Mouse (Mus musculus) ZHBTc4 (cell line): ENCODE results near the gene Mydgf.

Experiments
- DNase-seq: peaks from one replicate; pipeline ENCODE4 v3.0.0-alpha.2; 2011; ENCODE audit warnings: low read depth, low spot score

Gene Mydgf

DNA sequence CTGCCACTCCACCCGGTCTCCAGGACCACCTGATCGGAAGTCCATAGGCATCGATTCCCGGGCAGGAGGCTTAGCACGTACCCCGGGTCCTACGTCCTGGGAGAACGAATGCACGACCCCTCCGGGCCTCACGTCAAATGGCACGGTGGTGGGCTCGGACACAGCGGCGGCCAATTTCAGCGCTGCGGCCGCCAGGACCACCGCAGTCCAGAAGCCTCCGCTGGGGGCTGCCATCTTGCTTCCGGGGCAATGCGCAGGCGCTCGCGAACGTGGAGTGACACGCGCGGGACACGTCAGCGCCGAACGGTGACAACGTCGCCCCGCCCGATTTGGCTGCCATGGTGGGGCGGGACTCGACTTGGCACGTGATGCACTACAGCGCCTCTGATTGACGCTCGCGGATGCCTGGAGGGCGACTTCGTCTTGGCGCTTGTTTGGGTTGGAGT is at the start of gene Mydgf:
Mydgf (minus strand) TSS at position 263 of the 446 bp plus-strand sequence.
- DNase-seq, result peak; percentile 98

DNA sequence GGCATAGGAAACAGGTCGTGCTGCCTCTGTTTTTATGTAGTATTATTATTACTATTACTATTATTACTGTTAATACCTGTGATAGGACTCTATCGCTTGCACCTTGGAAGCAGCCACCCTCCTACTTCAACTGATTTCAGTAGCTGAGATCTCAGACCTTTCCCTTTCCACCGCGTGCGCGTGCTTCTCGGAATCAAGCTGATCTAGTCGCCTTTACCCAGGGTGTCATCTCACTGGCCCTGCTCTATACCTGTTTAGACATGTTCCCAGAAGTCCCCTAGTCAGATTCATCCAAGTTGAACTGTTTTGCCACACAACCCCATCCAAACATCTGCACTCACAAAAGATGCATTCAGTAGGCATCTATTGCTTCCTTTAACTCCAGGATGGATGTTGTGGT is 49.7 kb upstream of the Mydgf start:
- DNase-seq, result no peak

DNA sequence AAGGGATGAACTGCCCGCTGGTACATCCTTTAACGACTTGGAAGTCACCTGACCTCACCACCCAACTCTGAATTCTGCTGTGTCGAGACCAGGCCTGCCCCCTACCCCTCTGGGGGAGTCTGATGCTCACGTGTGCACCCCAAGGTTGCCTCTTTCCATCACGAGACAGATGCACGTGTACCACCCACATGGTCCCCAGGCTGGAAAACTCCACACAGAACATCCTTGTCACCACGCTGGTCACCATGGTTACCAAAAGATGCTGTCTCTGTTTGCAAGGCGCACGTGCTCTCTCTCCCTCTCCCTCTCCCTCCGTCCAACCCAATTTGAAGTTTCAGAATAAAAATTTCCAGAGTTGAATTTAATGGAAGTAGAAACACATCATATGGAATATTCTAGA is 46.2 kb upstream of the Mydgf start:
- no peak for DNase-seq

DNA sequence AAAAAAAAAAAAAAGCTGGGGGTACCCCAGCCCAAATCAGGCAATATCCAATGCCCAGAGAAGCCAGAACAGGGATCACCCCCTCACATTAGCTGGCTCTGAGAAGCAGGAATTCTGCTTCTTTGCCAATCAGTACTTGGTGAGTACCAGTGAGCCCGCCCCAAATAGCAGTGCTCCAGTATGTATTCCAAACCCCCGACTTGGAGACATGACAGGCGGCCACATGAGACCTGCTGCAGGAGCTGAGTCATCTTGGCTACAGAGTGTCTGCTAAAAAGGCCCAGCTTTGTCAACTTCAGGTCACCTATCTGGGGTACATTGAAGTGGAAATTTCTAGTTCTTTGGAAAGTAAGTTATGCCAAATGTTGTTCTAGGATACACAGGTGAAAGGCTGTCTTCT is 42.8 kb upstream of the Mydgf start:
- no peak for DNase-seq

DNA sequence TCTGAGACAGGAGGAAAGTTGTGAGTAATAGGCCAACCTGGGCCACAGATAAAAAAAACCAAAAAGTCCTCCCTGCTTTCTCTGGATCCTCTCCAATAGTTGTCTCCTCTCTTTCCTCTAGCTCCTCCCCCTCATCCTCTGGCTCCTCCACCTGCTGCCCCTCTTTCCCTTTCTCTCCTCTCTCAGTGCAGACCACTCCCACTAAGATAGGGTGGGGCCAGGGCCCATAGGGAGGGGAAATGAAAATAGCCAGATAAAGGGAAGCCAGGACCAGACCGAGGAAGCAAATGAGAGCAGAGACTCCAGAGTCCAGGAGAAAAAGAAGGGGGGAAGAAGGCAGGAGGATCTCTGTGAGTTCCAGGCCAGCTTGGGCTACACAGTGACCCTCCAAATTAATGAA is 41.2 kb upstream of the Mydgf start:
- peak; percentile 85 for DNase-seq

DNA sequence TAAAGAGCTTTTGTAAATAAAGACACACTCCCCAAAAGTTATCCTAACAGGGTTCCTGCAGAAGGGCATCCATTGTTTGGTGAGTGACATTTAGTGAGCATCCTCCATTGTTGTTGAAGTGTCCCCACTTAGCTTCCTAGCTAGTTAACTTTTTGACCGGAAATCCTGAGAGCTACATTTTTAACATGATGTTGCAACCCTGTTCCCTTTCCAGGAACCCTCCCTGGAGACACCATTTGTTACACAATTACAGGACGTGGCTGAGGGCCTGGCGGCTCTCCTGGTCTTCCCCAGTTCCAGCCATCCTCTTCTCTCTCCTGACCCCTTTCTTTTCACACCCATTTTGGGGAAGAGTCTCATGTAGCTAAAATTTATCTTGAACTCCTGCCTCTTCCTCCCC is 36.1 kb upstream of the Mydgf start:
- no peak for DNase-seq

DNA sequence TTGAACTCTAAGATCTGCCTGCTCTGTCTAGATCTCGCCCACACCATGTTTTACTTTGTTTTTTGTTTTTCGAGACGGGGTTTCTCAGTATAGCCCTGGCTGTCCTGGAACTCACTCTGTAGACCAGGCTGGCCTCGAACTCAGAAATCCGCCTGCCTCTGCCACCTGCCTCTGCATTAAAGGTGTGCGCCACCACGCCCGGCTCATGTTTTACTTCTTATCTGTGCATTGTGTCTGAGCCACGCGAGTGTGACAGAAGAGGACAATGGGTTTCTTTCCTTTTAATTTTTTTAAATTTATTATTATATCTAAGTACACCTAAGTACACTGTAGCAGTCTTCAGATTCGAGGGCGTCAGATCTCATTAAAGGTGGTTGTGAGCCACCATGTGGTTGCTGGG is 35.5 kb upstream of the Mydgf start:
- DNase-seq, result no peak

DNA sequence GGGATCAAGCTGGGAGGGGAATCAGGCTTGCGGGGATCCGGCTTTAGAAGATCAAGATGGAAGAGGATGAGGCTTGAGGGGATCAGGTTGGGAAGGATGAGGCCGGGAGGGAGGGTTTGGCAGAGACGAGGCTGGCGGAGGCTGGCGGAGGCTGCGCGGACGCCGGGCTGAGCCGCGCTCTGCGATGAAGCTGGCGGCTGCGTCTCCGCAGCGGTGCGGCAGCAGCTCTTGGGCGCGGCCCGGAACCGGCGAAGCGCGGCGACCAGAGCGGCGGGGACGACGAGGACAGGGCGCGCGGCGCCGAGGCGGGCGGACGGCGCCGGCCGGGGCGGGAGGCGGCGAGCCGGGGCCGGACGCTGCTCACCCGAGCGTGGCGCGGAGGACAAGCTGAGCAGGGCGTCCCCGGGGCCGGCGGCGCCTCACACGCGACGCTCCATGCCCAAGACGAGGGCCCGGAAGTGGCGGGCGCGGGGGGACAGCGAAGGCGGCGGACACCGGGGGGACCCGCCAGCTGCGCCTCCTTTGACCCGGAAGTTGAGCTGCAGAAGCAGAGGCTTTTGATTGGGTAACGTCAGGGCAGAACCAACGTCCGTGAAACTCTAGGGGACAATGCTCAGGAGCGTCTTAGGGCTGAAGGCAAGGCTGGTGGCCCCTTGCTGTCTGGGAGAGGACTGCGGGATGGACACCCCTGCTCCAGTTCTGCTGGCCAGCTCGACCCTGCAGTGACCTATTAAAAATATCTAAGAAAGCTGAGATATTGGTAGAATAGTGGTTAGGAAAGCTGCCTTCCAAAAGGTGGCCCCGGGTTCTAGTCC is 34.9 kb upstream of the Mydgf start, which contains the start of gene Dpp9:
Dpp9 (minus strand) TSS at position 529 of the 815 bp plus-strand sequence.
- peak; percentile 95 for DNase-seq

DNA sequence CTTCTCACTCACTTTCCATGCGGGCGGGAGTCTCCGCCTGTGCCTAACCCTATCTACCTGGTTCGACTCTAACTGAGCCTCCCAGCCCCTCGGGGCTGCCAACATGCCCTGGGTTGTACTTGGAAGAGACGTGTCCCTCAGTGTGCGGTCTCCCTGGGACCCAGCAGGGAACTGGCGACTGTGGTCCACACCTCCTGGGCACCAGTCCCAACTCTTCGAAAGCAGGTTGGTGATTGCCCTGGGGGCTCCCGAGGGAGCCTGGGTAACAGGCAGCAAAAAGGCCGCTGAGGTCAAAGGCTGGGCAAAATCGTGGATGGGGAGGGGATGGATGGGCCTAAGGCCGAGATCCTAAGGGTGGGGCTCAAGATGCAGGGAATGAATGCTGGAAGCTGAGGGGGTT is 34.0 kb upstream of the Mydgf start:
- no peak for DNase-seq

DNA sequence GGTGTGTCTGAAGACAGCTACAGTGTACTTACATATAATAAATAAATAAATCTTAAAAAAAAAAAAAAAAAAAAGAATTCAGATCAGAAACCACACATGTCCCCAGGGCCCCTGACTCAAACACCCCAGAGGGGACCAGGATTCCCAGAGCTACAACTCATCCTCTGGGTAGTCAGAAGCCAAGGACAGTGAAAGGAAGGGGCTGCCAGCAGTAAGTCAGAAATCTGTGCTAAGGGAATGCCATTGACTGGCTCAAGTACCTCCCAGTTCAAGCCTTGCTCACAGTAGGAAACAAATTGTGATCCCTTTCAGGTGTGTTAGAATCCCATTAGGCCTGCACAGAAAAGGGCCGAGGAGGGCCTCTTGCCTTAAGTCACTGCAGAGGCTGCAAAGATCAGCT is 30.5 kb upstream of the Mydgf start:
- DNase-seq, result no peak

DNA sequence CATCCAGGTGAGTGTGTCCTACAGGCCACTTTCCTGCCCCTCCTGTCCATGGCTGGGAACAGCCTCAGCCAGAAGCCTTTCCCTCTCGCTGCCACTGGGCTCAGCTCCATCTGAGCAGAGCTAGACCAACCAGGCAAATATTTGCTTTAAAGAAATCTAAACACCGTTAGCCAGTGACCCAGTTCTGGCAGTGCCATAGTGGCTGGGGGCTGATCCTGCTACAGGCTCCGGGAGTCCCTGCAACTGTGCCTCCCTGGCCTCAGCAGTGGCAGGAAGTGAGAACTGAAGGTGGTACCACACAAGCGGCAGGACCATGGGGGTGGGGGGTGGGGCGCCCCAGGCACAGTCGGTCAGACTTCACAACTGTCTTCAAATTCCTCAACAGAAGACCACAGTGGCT is 29.0 kb upstream of the Mydgf start:
- no peak for DNase-seq

DNA sequence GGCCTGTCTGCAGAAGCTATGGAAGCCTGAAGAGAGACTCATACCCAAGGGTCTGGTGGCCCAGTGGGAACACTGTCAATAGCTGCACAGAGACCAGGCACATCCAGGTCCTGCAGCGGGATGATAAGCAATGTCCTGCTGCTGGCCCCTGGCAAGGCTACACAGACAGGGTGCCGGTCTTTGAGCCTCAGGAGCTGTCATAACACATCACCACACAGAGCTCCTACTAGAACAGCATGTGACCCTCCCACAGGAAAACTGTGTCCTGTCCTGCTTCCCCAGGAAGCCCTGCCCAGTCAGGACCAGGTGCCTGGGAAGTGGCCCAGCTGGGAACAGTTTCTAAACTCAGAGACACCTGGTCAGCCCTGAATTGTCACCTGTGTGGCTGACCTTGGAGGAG is 27.4 kb upstream of the Mydgf start:
- DNase-seq, result no peak

DNA sequence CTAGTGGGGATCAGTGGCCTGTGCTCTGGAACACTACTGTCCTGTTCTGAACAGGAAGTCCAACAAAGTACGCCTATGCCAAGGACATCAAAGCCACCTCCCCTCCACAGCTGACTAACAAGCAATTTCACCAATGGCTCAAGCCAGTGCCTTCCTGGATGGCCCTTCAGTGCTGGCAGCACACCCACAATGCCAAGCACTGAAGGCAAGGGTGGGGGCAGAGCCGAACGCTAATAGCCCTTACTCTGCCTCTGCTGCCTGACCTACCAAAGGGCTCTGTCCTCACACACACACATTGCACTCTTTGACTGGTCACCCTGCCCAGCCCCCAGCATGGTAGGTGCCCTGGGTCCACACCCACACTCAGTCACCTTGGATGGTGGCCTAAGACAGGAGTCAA is 25.1 kb upstream of the Mydgf start:
- no peak for DNase-seq

DNA sequence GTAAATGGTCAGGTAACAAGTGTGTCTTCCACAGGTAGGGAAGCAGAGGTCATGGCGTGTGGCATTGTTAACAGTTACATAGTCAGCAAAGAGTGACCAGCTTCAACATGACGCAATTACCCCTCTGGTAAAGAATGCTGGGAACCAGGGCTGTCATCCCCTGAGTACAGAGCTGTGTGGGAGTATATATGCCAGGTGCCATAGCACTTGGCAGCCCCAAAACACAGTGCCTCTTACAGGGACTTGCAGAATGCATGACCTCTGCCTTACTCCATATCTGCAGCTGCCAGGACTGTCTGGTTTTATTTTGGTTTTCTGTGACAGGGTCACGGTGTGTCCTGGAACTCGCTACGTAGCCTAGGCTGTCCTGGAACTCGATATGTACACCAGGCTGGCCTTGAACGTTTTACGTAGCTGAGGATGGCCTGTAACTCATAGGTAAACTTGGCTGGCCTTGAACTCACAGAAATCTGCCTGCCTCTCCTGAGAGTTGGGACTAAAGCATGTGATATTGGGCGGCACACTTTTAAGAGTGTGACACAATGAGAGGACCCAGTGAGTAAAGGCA is 24.3 kb upstream of the Mydgf start:
- DNase-seq, result no peak

DNA sequence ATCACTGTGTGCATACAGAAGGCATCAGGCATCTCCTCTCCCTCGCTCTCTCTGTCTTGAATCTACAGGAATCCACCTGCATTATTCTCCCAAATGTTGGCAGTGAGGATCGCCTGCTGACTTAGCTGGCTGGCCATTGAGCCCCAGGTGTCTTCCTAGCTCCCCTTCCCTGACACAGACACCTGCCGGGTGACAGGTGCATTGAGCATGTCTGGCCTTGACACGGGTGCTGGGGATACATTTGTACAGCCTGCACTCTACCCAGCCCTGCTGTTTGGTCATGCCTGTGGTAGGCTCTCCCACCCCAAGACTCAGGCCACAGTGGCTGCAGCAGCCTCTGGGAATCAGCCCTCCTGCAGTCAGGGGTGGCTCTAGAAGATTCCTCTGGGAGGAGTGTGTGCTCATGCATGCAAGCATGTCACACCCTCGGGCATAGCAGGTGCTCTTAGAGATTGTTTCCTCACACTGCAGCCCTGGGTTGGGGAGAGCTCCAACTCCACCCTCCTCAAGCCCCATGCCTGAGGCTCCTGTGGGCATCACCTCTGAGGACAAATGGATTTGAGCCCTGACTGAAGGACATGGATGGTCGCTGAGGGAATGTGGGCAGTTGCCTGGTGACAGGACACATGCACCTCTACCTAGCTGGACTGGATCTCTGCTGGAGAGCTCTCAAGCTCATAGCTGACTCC is 23.4 kb upstream of the Mydgf start:
- DNase-seq, result no peak

DNA sequence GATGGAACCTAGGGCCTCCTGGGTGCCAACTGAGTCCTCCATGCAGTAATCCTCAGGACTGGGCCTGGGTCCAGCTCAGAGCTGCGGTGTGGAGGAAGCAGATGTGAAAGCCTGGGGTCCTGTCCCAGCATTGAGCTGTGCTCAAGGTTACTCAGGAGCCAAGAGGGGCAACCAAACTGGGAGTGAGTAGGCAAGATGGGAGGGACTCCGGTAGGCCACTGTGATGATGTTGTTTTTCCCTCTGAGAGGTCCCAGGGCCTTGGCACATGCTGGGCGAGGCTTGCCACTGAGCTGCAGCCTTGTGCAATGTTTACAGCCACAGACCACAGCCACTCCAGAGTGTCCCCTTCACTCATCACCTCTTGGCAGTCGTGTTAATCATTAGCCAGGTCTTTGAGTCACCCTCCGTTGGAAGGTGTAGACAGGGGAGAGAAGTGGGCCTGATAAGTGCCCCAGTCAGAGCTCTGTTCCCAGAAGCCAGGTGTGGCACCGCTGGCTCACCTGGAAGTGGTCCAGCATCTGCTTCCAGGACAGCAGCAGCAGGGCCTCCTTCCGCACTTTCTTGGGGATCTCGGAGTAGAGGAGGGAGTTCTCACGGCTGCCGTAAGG is 22.7 kb upstream of the Mydgf start:
- no peak for DNase-seq

DNA sequence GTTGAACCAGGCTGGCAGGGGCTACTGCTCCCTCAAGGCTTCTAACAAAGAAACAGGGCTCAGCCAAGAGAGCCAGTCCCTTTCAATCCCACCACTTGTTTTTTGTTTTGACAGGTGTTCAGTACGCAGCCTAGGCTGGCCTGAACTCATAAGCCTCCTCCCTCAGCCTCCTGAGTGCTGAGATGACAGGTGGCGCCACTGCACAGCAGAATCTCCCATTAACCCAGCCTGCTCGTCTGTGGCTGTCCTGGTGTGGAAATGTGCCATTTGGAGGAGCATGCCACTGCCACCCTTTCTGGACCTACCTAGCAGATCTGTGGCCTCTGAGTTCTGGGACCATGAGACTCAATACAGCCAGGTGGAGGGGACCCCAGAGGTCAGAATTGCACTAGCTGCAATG is 20.0 kb upstream of the Mydgf start:
- DNase-seq, result no peak

DNA sequence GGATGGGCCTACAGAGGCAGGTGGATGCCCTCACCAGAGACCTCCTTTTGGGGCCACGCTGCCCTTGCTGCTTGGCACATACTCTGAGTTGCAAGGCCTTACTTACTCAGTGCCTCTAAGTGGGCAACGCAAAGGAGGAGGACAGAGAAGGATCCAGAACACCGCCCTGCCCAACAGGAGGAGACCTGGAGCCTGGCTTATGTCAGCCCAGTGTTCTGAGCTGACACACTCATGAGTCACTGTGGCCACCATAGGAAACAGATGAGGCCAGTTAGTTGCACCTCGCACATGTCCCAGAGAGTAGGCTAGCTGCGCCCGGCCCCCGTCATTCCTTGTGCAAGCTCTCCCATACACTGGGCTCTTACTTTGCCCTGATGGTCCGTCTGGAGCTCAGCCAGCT is 18.8 kb upstream of the Mydgf start:
- DNase-seq, result no peak

DNA sequence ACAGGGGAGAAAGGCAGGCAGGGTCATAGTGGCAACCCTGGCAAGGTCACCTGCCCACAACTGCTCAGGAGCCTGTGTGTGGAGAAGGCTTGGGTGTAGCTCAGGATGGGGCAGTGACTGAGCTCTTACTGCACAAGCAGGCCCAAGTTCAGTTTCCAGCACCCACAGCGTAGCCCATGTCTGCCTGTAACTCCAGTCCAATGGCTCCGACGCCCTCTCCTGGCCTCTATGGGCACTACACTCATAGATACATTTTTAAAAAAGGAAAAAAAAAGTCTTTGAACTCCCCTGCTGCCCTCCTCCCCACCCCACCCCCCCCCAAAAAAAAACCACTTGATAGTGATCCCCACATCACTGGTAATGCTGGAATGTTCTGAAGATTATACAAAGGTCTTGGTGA is 17.9 kb upstream of the Mydgf start:
- peak; percentile 46 for DNase-seq

DNA sequence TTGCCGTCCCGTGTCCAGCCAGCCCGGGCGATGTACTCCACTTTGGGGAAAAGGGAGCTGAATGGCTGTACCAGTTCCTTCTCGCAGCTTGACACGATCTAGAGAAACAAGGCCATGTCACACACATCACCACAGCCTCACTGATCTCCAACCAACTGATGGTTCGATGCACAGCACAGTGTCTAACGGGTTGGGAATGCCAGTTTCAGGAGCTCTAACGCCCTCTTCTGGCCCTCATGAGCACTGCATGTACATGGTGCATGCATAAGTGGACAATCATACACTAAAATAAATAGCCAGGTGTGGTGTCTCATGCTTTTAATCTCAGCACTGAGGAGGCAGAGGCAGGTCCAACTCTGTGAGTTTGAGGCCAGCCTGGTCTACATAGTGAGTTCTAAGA is 16.9 kb upstream of the Mydgf start:
- peak; percentile 69 for DNase-seq

DNA sequence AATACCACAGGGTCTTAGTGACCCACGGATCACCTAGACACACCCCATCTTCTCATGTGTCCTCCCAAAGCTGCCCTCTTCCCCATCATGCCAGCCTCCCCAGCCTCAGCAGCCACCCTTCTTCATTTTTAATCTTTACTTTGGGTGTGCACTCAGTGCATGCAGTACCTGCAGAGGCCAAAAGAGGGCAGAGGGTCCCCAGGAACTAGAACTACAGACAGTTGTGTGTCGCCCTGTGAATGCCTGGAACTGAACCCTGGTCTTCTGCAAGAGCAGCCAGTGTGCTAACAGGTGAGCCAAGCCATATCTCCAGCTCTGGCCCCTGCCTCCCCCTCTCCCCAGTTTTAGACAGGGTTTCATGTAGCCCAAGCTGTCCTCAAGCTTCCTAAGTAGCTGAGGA is 13.1 kb upstream of the Mydgf start:
- DNase-seq, result peak; percentile 65

DNA sequence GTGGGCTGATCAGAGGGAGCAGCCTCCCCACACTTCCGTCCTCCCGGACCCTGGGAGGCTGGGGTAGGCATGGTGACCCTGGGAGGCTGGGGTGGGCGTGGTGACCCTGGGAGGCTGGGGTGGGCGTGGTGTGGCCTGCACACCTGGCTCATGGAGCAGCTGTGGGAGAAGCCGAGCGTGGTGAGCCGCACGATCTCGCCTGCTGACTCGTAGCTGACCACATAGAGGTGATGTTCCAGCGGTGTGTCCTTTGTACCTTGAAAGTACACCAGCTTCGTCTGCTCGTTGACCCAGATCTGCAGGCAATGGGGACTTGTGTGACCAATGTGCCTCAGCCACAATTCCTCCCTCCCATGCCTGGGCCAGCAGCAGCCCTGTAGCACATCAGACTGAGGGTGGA is 11.0 kb upstream of the Mydgf start:
- DNase-seq, result no peak
